Mouse (Mus musculus) sigmoid colon, adult 10 weeks (tissue): ENCODE measurements around the gene Gm20820. TPM values are rescaled to one million over a fixed set of nuclear protein-coding genes. Genes with fewer than 3 reads are reported as not detected.

ENCODE experiments used
- polyA plus RNA-seq: library from polyadenylated mRNA; stranded (reverse); fragments of 350-450 nt; fragmentation: Illumina TruSeq; extraction: RNeasy Lipid Tissue Mini Kit (QIAGEN cat#74804); gene quantifications from one replicate; pipeline ENCODE4 v1.2.3, GENCODE M21; 2014; ENCODE audit warnings: low read depth, low replicate concordance

Gm20820 gene
- not detected for polyA plus RNA-seq

DNA sequence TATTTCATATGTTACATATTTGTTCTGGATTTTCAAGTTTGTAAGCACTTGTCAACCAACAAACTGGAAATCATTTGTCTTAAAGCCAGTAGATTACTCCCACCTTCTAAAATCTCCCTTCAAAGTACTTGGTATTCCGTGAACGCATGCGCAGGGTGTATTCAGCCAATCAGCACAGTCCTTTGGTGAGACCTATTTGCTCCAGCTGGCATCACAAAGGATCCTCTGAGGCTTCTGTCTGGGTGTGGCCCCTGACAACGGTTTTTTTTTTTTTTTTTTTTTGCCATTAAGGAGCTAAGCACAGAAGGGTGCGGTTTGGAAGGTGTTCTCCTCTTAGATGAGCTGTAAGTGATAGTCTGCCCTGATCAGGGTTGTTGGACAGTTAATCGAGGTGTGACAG lies at the start of gene Gm20820:
TSS of gene Gm20820 (plus strand) at position 301 of the 400 bp plus-strand sequence.

